Mouse (Mus musculus) intestine, embryonic 15.5 days (tissue): ENCODE results near the gene Ovol1. TPM values are rescaled to one million over a fixed set of nuclear protein-coding genes. Genes with fewer than 3 reads are reported as not detected.
A peak's percentile ranks its signal among the peaks of the same experiment; 100 is the strongest.

ENCODE experiments used
- ATAC-seq: fragments of 200-750 bp; cut with Nextera tagmentation; 2 replicates; pipeline ENCODE4 v1.8.0; 2017; ENCODE audit warnings: moderate TSS enrichment, moderate library complexity
- H3K27ac ChIP-seq: fragments of 300-500 bp; sonication (generic); 2 replicates; pipeline ENCODE4 v1.5.1; 2015; ENCODE audit warnings: mild to moderate bottlenecking, inconsistent platforms
- H3K27me3 ChIP-seq: fragments of 300-500 bp; sonication (generic); replicated peaks from 2 replicates; pipeline ENCODE4 v1.6.1; 2015; ENCODE audit warnings: inconsistent platforms
- H3K36me3 ChIP-seq: fragments of 300-500 bp; sonication (generic); 2 replicates; pipeline ENCODE4 v1.6.1; 2015; ENCODE audit warnings: inconsistent platforms
- H3K4me1 ChIP-seq: fragments of 300-500 bp; sonication (generic); replicated peaks from 2 replicates; pipeline ENCODE4 v1.6.1; 2015; ENCODE audit warnings: inconsistent platforms
- H3K4me2 ChIP-seq: fragments of 300-500 bp; sonication (generic); replicated peaks from 2 replicates; pipeline ENCODE4 v1.6.1; 2015; ENCODE audit warnings: mild to moderate bottlenecking, inconsistent platforms
- H3K4me3 ChIP-seq: fragments of 300-500 bp; sonication (generic); replicated peaks from 2 replicates; pipeline ENCODE4 v1.5.1; 2015; ENCODE audit warnings: inconsistent platforms
- H3K9ac ChIP-seq: fragments of 300-500 bp; sonication (generic); 2 replicates; pipeline ENCODE4 v1.6.1; 2015; ENCODE audit warnings: inconsistent platforms
- H3K9me3 ChIP-seq: fragments of 300-500 bp; sonication (generic); 2 replicates; pipeline ENCODE4 v1.6.1; 2016; ENCODE audit warnings: inconsistent platforms
- WGBS: fragments of 180-500 bp; shearing (Covaris S2); methylation state at CpG from one replicate; pipeline ENCODE4 v1.1.7; 2015; 5-methylcytosine and 5-hydroxymethylcytosine counted together
- polyA plus RNA-seq: library from polyadenylated mRNA; unstranded; fragments of >200 nt; fragmentation: Nextera tagmentation; extraction: Ambion mirVana; gene quantifications from 2 replicates; pipeline ENCODE4 v1.2.1, GENCODE M21; 2015

Gene Ovol1
- polyA plus RNA-seq, 1 experiment from 2014 or later, result 19.3 TPM

DNA sequence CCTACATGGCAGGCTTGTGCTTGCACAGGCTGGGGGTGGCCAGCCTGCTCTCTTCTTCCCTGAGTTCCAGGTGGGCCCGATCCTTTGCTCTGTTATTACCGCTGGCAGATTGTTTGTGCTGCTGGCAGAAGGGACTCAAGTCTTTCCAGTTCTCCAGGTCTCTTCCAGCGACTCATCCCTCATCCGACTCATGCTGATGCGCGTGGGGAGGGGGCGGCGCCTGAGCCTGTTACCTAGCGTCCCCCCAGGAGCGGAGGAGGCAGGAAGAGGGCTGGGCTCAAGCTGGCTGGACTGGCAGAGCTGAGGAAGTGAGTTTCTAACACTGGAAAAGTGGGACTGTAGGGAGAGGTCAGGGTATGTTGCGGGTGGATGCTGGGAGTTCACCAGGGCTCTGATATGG, 16.4 kb downstream of the Ovol1 start:
- no peak for ATAC-seq
- Histone ChIP-seq H3K4me1 (peaks cover 4% of the 10 kb centered on the region; the same call in 1 of the 2 replicates), H3K27me3 (no peaks in the 10 kb centered on the region), H3K9ac (no peak overlapping the region), H3K27ac (no peak overlapping the region), H3K4me3 (no peak overlapping the region), H3K36me3 (no peaks in the 10 kb centered on the region), H3K4me2 (no peak overlapping the region), H3K9me3 (no peaks in the 10 kb centered on the region)
- 45% methylated on average over 11 of the region's 11 CpGs for WGBS

- H3K27ac ChIP-seq, result no peak overlapping the region
- peaks cover 4% of the 10 kb centered on the region; the same call in 1 of the 2 replicates for H3K4me1 ChIP-seq
- no peaks in the 10 kb centered on the region for H3K9me3 ChIP-seq
- H3K4me3 ChIP-seq, result no peak overlapping the region
- H3K9ac ChIP-seq, result no peak overlapping the region
- H3K27me3 ChIP-seq, result no peaks in the 10 kb centered on the region
- WGBS, result 80% methylated on average over 9 of the region's 9 CpGs
- no peaks in the 10 kb centered on the region for H3K36me3 ChIP-seq
- no peak for ATAC-seq
- H3K4me2 ChIP-seq, result no peak overlapping the region
Observed at GRCm38 (mm10) chr19:5543362-5543761, 17.1 kb downstream of the Ovol1 start.

DNA sequence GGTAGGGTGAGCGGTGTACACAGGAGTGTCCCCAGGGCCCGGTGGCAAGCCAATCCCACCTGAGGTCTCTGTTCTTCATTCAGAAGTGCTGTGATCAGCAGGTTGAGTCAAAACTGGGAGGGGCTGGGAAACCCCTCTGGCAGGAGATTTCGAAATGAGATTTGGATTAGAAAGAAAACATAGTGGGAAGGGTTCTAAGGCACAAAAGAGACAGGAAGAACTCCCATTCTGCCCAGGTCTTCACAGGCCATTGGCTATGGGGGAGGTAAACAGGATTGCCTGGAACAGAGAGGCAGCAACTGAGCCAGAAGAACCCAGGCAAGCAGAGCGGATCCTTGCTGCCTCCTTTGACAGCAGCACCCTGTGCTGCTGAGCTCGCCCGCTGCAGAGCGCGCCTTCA, 21.7 kb downstream of the Ovol1 start:
- Histone ChIP-seq H3K4me1 (no peaks in the 10 kb centered on the region), H3K4me2 (no peak overlapping the region), H3K9ac (no peak overlapping the region), H3K9me3 (no peaks in the 10 kb centered on the region), H3K4me3 (no peak overlapping the region), H3K36me3 (no peaks in the 10 kb centered on the region), H3K27ac (no peak overlapping the region), H3K27me3 (no peaks in the 10 kb centered on the region)
- WGBS, result 78% methylated on average over 8 of the region's 8 CpGs
- no peak for ATAC-seq

DNA sequence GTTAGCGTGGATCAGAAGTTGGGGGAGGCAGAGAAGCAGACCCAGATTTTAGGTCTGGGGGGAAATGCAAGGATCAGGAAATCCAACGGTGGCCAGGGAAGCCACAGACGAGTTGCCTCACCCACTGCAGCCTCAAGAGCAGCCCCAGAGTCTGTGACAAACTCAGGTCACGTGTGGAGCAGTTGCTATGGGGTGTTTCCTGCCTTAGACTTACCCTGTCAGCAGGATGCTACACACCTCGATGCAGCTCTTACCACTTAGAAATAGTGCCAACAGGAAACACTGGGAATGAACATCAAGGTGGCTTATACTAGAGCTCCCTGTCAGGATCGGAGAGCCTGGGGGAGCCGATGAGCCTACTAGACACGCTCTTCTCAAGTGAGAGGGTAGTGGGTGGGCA, 27.9 kb downstream of the Ovol1 start:
- H3K9ac ChIP-seq, result no peak overlapping the region
- no peak overlapping the region for H3K27ac ChIP-seq
- no peak overlapping the region for H3K4me2 ChIP-seq
- H3K36me3 ChIP-seq, result no peaks in the 10 kb centered on the region
- H3K4me1 ChIP-seq, result peaks cover 12% of the 10 kb centered on the region; the same call in 1 of the 2 replicates
- no peaks in the 10 kb centered on the region for H3K9me3 ChIP-seq
- no peaks in the 10 kb centered on the region for H3K27me3 ChIP-seq
- 67% methylated on average over 8 of the region's 8 CpGs for WGBS
- ATAC-seq, result no peak
- no peak overlapping the region for H3K4me3 ChIP-seq

GRCm38 (mm10) chr19:5530138-5530524, 30.3 kb downstream of the Ovol1 start:
- peak overlapping the region; percentile 63 for H3K4me2 ChIP-seq
- no peaks in the 10 kb centered on the region for H3K36me3 ChIP-seq
- peak overlapping the region; percentile 91 for H3K27ac ChIP-seq
- H3K4me1 ChIP-seq, result peaks cover 12% of the 10 kb centered on the region; the same call in 1 of the 2 replicates
- no peaks in the 10 kb centered on the region for H3K9me3 ChIP-seq
- no peak; the same call in 1 of the 2 replicates for ATAC-seq
- no peaks in the 10 kb centered on the region for H3K27me3 ChIP-seq
- H3K9ac ChIP-seq, result no peak overlapping the region
- 54% methylated on average over 7 of the region's 7 CpGs for WGBS
- H3K4me3 ChIP-seq, result no peak overlapping the region; the same call in 1 of the 2 replicates

- Histone ChIP-seq H3K27ac (peak overlapping the region; percentile 91), H3K36me3 (no peaks in the 10 kb centered on the region), H3K4me2 (peak overlapping the region; percentile 63), H3K9me3 (no peaks in the 10 kb centered on the region), H3K27me3 (no peaks in the 10 kb centered on the region), H3K4me1 (peaks cover 12% of the 10 kb centered on the region; the same call in 1 of the 2 replicates), H3K9ac (peak overlapping the region; percentile 20; the same call in 1 of the 2 replicates), H3K4me3 (peak overlapping the region; percentile 26)
- peak; percentile 98 for ATAC-seq
- 14% methylated on average over 20 of the region's 20 CpGs for WGBS
Observed at GRCm38 (mm10) chr19:5529325-5530137, 30.9 kb downstream of the Ovol1 start.

DNA sequence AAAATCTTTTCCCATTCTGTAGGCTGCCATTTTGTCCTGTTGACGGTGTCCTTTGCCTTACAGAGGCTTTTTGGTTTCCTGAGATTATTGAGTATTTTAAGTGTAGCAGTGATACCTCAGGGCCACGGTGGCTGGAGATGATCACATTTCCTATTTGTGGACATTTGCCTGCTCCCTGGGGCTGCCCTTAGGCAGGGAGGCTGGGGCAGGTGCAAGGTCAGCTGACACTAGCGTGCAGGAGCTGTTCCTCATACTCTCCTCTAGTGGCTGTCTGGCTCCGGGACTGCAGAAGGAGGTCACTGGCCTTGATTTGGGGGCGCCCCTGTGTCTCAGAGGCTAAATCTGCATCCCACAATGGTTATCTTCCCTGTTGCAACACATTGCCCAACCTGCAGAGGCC, 35.2 kb downstream of the Ovol1 start:
- H3K9ac ChIP-seq, result no peak overlapping the region

DNA sequence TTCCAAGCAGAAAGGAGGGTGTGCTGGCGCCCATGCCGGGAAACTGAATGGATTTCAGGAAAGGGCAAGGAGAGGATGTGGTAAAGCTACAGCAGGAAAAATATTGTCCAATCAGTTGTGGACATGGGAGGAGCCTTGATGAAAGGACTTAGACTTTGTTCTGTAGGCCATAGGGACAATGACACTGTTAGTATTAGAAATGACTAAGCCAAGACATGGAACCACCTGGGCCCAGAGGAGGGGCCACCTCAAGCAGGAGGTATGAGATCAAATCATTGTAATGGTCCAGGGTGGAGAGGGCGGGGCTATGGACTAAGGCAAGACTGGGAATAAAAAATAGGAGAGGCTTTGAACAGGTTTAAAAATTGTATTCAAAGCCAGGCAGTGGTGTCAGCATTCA, 41.7 kb downstream of the Ovol1 start:
- peak; percentile 66 for ATAC-seq
- 87% methylated on average over 3 of the region's 3 CpGs for WGBS
- H3K9ac ChIP-seq, result no peak overlapping the region
- peaks cover 13% of the 10 kb centered on the region; the same call in 1 of the 2 replicates for H3K4me1 ChIP-seq
- H3K36me3 ChIP-seq, result no peaks in the 10 kb centered on the region
- no peak overlapping the region for H3K4me2 ChIP-seq
- H3K27ac ChIP-seq, result no peak overlapping the region
- H3K27me3 ChIP-seq, result no peaks in the 10 kb centered on the region
- H3K9me3 ChIP-seq, result no peaks in the 10 kb centered on the region
- no peak overlapping the region for H3K4me3 ChIP-seq

More for the DNA sequence above, 35.2 kb downstream of the Ovol1 start:
- no peaks in the 10 kb centered on the region for H3K36me3 ChIP-seq
- H3K9me3 ChIP-seq, result no peaks in the 10 kb centered on the region
- 67% methylated on average over 5 of the region's 5 CpGs for WGBS
- H3K27ac ChIP-seq, result no peak overlapping the region
- peaks cover 4% of the 10 kb centered on the region; the same call in 1 of the 2 replicates for H3K4me1 ChIP-seq
- no peak overlapping the region for H3K4me2 ChIP-seq
- H3K4me3 ChIP-seq, result no peak overlapping the region
- no peak for ATAC-seq
- no peaks in the 10 kb centered on the region for H3K27me3 ChIP-seq

DNA sequence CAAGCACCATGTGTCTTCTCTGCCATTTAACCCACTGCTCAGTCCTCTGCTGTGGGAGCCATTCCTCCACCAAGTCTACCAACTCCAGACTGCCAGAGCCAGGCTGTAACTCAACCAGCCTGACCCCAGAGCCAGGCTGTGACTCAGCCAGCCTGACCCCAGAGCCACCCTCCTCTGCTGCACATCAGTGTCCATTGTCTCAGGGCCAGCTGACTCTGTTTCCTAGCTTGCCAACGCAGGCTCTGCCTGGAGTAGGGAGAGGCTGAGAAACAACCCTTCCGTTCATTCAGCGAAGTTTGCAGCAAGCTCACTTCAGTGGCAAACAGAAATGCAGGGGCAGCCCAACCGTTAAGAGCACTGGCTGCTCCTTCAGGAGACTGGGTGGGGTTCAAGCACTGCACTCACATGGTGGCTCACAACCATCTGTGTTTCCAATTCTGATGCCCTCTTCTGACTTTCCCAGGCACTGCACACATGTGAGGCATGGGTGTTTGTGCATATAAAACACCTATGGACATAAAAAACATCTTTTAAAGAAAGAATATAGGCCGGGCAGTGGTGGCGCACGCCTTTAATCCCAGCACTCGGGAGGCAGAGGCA, 43.4 kb downstream of the Ovol1 start:
- no peak overlapping the region for H3K27ac ChIP-seq
- no peak overlapping the region for H3K4me3 ChIP-seq
- no peaks in the 10 kb centered on the region for H3K27me3 ChIP-seq
- no peaks in the 10 kb centered on the region for H3K9me3 ChIP-seq
- 75% methylated on average over 8 of the region's 8 CpGs for WGBS
- no peaks in the 10 kb centered on the region for H3K36me3 ChIP-seq
- peaks cover 13% of the 10 kb centered on the region; the same call in 1 of the 2 replicates for H3K4me1 ChIP-seq
- ATAC-seq, result no peak
- H3K4me2 ChIP-seq, result no peak overlapping the region
- H3K9ac ChIP-seq, result no peak overlapping the region

DNA sequence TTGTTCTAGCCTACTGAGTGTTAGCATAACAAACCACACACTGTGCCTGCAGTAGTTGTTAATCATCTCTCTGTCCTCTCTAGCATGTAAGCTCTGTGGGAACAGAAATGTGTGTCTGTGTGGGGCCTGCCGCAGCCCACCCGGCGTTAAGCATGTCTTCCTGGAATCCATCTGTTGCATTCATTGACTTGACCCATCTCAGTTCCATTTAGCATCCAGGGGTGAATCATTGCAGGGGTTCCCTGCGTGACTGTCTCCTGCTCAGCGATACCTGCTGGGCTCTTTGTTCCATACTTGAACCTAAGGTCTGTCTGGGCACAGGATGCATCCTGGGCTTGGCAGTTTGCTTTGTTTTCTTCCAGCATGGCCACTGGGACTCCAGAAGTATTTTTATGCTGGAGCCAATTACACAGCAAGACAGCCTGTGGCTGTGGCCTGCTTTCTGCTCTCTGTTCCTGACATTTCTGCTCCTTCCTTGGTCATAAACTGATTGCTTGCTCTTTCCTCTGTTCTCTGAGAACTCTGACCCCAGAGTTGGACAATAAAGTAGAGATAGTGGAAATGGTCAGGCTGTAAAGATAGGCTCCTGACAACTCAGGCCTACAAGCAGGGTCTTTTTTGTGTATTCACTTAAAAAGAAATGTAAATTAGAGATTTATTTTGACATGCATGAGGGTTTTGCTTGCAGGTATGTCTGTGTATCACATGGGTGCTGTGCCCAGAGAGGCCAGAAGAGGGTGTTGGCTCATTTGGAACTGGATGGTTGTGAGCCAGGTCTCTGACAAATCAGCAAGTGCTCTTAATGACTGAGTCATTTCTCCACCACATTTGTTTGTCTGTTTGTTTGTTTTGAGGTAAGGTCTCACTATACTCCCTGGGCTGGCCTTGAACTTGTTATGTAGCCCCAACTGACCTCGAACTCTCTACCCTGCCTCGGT, 44.3 kb downstream of the Ovol1 start:
- WGBS, result 70% methylated on average over 7 of the region's 7 CpGs
- Histone ChIP-seq H3K9ac (no peak overlapping the region), H3K36me3 (no peaks in the 10 kb centered on the region), H3K27me3 (no peaks in the 10 kb centered on the region), H3K9me3 (no peaks in the 10 kb centered on the region), H3K4me2 (no peak overlapping the region), H3K4me3 (no peak overlapping the region), H3K4me1 (peaks cover 13% of the 10 kb centered on the region; the same call in 1 of the 2 replicates), H3K27ac (peak overlapping the region; percentile 55)
- peak; percentile 59 for ATAC-seq

DNA sequence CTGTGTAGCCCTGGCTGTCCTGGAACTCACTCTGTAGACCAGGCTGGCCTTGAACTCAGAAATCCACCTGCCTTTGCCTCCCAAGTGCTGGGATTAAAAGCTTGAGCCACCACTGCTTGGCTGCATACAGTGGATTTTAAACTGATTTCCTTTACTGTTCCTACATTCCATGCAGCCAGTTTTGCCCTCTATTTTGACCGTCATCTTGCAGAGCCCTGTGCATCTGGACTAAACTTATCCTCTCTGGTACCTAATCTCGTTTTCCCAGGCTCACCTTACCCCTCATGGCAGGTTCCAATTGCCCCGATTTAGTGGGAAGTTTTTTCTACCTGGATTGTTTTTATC, 47.5 kb downstream of the Ovol1 start:
- no peak for ATAC-seq
- Histone ChIP-seq H3K4me2 (no peak overlapping the region), H3K27me3 (no peaks in the 10 kb centered on the region), H3K27ac (no peak overlapping the region), H3K4me1 (peaks cover 22% of the 10 kb centered on the region), H3K9ac (no peak overlapping the region), H3K4me3 (no peak overlapping the region), H3K36me3 (no peaks in the 10 kb centered on the region), H3K9me3 (no peaks in the 10 kb centered on the region)
- 89% methylated on average over 3 of the region's 3 CpGs for WGBS
